Mouse (Mus musculus) hindbrain, postnatal 0 days (tissue): ENCODE measurements around the gene Myl9. TPM values are rescaled to one million over a fixed set of nuclear protein-coding genes. Genes with fewer than 3 reads are reported as not detected.
A peak's percentile ranks its signal among the peaks of the same experiment; 100 is the strongest.
"Not testable (repeated sequence)": the region's sequence is repeated elsewhere in the genome, so short reads cannot be mapped to it uniquely, and the experiment has no call there.

Experiments
- ATAC-seq: fragments of 200-750 bp; cut with Nextera tagmentation; 2 replicates; pipeline ENCODE4 v1.8.0; 2017; ENCODE audit warnings: mild to moderate bottlenecking, moderate TSS enrichment, moderate library complexity
- DNase-seq: peaks from one replicate; pipeline ENCODE4 v3.0.0-alpha.2; 2015; ENCODE audit warnings: low spot score
- H3K27ac ChIP-seq: fragments of 300-500 bp; sonication (generic); 2 replicates; pipeline ENCODE4 v1.5.1; 2014; ENCODE audit warnings: mild to moderate bottlenecking
- H3K27me3 ChIP-seq: fragments of 300-500 bp; sonication (generic); 2 replicates; pipeline ENCODE4 v1.6.1; 2014; ENCODE audit warnings: low read length, mixed read lengths; ENCODE audit not compliant: insufficient read depth
- H3K36me3 ChIP-seq: fragments of 300-500 bp; sonication (generic); 2 replicates; pipeline ENCODE4 v1.6.1; 2014; ENCODE audit warnings: low read length, mixed read lengths; ENCODE audit not compliant: insufficient read depth
- H3K4me1 ChIP-seq: fragments of 300-500 bp; sonication (generic); 2 replicates; pipeline ENCODE4 v1.6.1; 2014; ENCODE audit warnings: antibody characterized with exemption, low read length, mixed read lengths; ENCODE audit not compliant: insufficient read depth
- H3K4me2 ChIP-seq: fragments of 300-500 bp; sonication (generic); 2 replicates; pipeline ENCODE4 v1.6.1; 2014; ENCODE audit warnings: low read depth, mild to moderate bottlenecking, low read length, moderate library complexity, mixed read lengths
- H3K4me3 ChIP-seq: fragments of 300-500 bp; sonication (generic); 2 replicates; pipeline ENCODE4 v1.5.1; 2014; ENCODE audit warnings: low read length
- H3K9ac ChIP-seq: fragments of 300-500 bp; sonication (generic); replicated peaks from 2 replicates; pipeline ENCODE4 v1.6.1; 2014; ENCODE audit warnings: mild to moderate bottlenecking, low read length, moderate library complexity, mixed read lengths
- H3K9me3 ChIP-seq: fragments of 300-500 bp; sonication (generic); 2 replicates; pipeline ENCODE4 v1.6.1; 2016; ENCODE audit warnings: low read length, mixed read lengths
- CTCF ChIP-seq: IDR thresholded peaks from 2 replicates; pipeline ENCODE4 v1.5.1; 2016; ENCODE audit warnings: antibody characterized with exemption, control low read depth, low read depth
- WGBS: fragments of 180-500 bp; shearing (Covaris S2); extraction: QIAGEN DNeasy Blood & Tissue Kit; methylation state at CpG from one replicate; pipeline ENCODE4 v1.1.7; 2014; 5-methylcytosine and 5-hydroxymethylcytosine counted together
- polyA plus RNA-seq: library from polyadenylated mRNA; unstranded; fragments of >200 nt; fragmentation: Nextera tagmentation; extraction: Ambion mirVana; gene quantifications from 2 replicates; pipeline ENCODE4 v1.2.1, GENCODE M21; 2015
- total RNA-seq: library from RNA; depleted of rRNA; stranded (reverse); fragments of >200 nt; gene quantifications from 2 replicates; pipeline ENCODE4 v1.2.3, GENCODE M21; 2014

The Myl9 gene
- total and polyA plus RNA-seq, 2 experiments from 2014 or later, result 38.4 TPM

- WGBS, result 84% methylated on average over 9 of the region's 9 CpGs
Observed at GRCm38 (mm10) chr2:156783349-156783728, 8.1 kb downstream of the Myl9 start.

GRCm38 (mm10) chr2:156784016-156784585, 8.9 kb downstream of the Myl9 start:
- TF ChIP-seq CTCF, result no peak
- no peaks in the 10 kb centered on the region for H3K4me1 ChIP-seq
- H3K9ac ChIP-seq, result no peak overlapping the region
- H3K27me3 ChIP-seq, result no peaks in the 10 kb centered on the region
- no peak overlapping the region for H3K4me2 ChIP-seq
- WGBS, result 77% methylated on average over 7 of the region's 7 CpGs
- H3K4me3 ChIP-seq, result no peak overlapping the region
- H3K9me3 ChIP-seq, result no peaks in the 10 kb centered on the region; the same call in 1 of the 2 replicates
- H3K36me3 ChIP-seq, result no peaks in the 10 kb centered on the region
- no peak overlapping the region for H3K27ac ChIP-seq
- no peak for DNase-seq
- no peak for ATAC-seq

More at GRCm38 (mm10) chr2:156783349-156783728, 8.1 kb downstream of the Myl9 start:
- no peaks in the 10 kb centered on the region for H3K4me1 ChIP-seq
- no peaks in the 10 kb centered on the region for H3K36me3 ChIP-seq
- H3K4me3 ChIP-seq, result no peak overlapping the region
- no peaks in the 10 kb centered on the region for H3K27me3 ChIP-seq
- no peak overlapping the region for H3K4me2 ChIP-seq
- ATAC-seq (no peak), DNase-seq (no peak)
- no peak overlapping the region for H3K9ac ChIP-seq
- TF ChIP-seq CTCF, result no peak
- H3K27ac ChIP-seq, result no peak overlapping the region
- no peaks in the 10 kb centered on the region for H3K9me3 ChIP-seq

- 85% methylated on average over 2 of the region's 2 CpGs for WGBS
- H3K4me3 ChIP-seq, result no peak overlapping the region
- TF ChIP-seq CTCF, result no peak
- H3K4me2 ChIP-seq, result no peak overlapping the region
- no peaks in the 10 kb centered on the region; the same call in 1 of the 2 replicates for H3K9me3 ChIP-seq
- DNase-seq, result no peak
- no peak overlapping the region for H3K27ac ChIP-seq
- H3K27me3 ChIP-seq, result no peaks in the 10 kb centered on the region
- no peaks in the 10 kb centered on the region for H3K4me1 ChIP-seq
- ATAC-seq, result no peak
- H3K36me3 ChIP-seq, result no peaks in the 10 kb centered on the region
- no peak overlapping the region for H3K9ac ChIP-seq
Observed at GRCm38 (mm10) chr2:156784891-156785290, 9.7 kb downstream of the Myl9 start.

GRCm38 (mm10) chr2:156786369-156786768, 11.1 kb downstream of the Myl9 start:
- H3K27ac ChIP-seq, H3K36me3 ChIP-seq, H3K4me1 ChIP-seq, H3K4me3 ChIP-seq, DNase-seq, ATAC-seq, H3K27me3 ChIP-seq, H3K4me2 ChIP-seq, H3K9me3 ChIP-seq, H3K9ac ChIP-seq: not testable (repeated sequence)

- Histone ChIP-seq H3K4me3 (no peak overlapping the region), H3K9ac (no peak overlapping the region), H3K36me3 (no peaks in the 10 kb centered on the region), H3K4me2 (no peak overlapping the region), H3K27me3 (no peaks in the 10 kb centered on the region), H3K9me3 (peaks cover 3% of the 10 kb centered on the region), H3K4me1 (no peaks in the 10 kb centered on the region), H3K27ac (no peak overlapping the region)
- ATAC-seq (no peak), DNase-seq (no peak)
- WGBS, result 88% methylated on average over 5 of the region's 5 CpGs
- no peak for TF ChIP-seq CTCF
Observed at GRCm38 (mm10) chr2:156787090-156787775, 12.0 kb downstream of the Myl9 start.

GRCm38 (mm10) chr2:156787776-156788105, 12.5 kb downstream of the Myl9 start:
- H3K27me3 ChIP-seq, result no peaks in the 10 kb centered on the region
- peak; percentile 60 for TF ChIP-seq CTCF
- no peak overlapping the region for H3K27ac ChIP-seq
- 51% methylated on average over 3 of the region's 3 CpGs for WGBS
- ATAC-seq (no peak), DNase-seq (peak; percentile 34)
- no peaks in the 10 kb centered on the region for H3K36me3 ChIP-seq
- H3K4me1 ChIP-seq, result no peaks in the 10 kb centered on the region
- H3K4me3 ChIP-seq, result no peak overlapping the region
- no peak overlapping the region for H3K4me2 ChIP-seq
- no peak overlapping the region for H3K9ac ChIP-seq
- peaks cover 7% of the 10 kb centered on the region for H3K9me3 ChIP-seq

GRCm38 (mm10) chr2:156788836-156789235, 13.6 kb downstream of the Myl9 start:
- no peak for TF ChIP-seq CTCF
- Histone ChIP-seq H3K27ac (no peak overlapping the region), H3K36me3 (no peaks in the 10 kb centered on the region), H3K27me3 (no peaks in the 10 kb centered on the region), H3K4me3 (no peak overlapping the region), H3K4me1 (no peaks in the 10 kb centered on the region), H3K9ac (no peak overlapping the region), H3K4me2 (no peak overlapping the region), H3K9me3 (peaks cover 7% of the 10 kb centered on the region)
- WGBS, result 80% methylated on average over 1 of the region's 1 CpGs
- ATAC-seq (no peak), DNase-seq (no peak)
